Mouse (Mus musculus) erythroblast, embryonic 14.5 days (primary cell): ENCODE measurements around the gene Htt.

Experiments used
- GATA1 ChIP-seq: IDR thresholded peaks from 2 replicates; pipeline ENCODE4 v1.6.1; 2012; ENCODE audit warnings: low read length, inconsistent platforms, mixed read lengths
- TAL1 ChIP-seq: IDR thresholded peaks from 3 replicates; pipeline ENCODE4 v1.6.1; 2012; ENCODE audit warnings: low read length, inconsistent platforms, mixed read lengths

- no peak for TF ChIP-seq GATA1
- no peak for TF ChIP-seq TAL1
Observed at GRCm38 (mm10) chr5:34954508-34954907, 193.0 kb downstream of the Htt start.
